Mouse (Mus musculus) liver, embryonic 14.5 days (tissue): ENCODE measurements around the gene Pcdh9.

Experiments used
- CTCF ChIP-seq: IDR thresholded peaks from 2 replicates; pipeline ENCODE4 v1.5.1; 2016; ENCODE audit warnings: antibody characterized with exemption, low read depth, control low read depth
- EP300 ChIP-seq: IDR thresholded peaks from 2 replicates; pipeline ENCODE4 v1.6.1; 2016; ENCODE audit warnings: antibody characterized with exemption, low read depth

- TF ChIP-seq CTCF (no peak), EP300 (no peak)
Measured at GRCm38 (mm10) chr14:93701385-93702101, 188.9 kb downstream of the Pcdh9 start.
